Mouse (Mus musculus): ENCODE results near the gene Prune2. TPM values are rescaled to one million over a fixed set of nuclear protein-coding genes. Genes with fewer than 3 reads are reported as not detected.
A peak's percentile ranks its signal among the peaks of the same experiment; 100 is the strongest.

Prune2 gene
- polyA plus RNA-seq, 1 experiment: 17.0 TPM

DNA sequence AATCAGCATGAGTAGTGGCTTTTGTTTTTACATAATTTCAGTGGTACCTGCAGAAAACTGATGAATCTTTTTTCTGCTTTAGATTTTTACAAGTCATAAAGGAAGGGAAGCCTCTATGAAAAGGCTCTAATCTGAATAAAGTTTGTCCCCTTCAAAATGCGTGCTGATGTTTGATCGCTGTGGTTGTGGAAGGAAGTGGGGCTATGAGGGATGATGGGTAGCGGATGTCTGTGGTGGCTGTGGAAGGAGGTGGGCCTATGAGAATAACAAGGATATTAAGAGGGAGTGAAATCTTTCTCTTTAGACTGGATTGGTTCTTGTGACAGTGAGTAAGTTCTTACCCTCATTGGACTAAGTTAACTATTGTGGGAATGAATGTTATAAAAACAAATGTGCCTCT lies 23.0 kb downstream of the Prune2 start:
- H3K79me3 ChIP-seq (ENCODE audit: low read depth): peaks cover 36% of the 10 kb centered on the region
- H3K27me3 ChIP-seq (ENCODE audit: control insufficient read depth, insufficient read depth, insufficient read length): no peaks in the 10 kb centered on the region
- H3K36me3 ChIP-seq (ENCODE audit: control insufficient read depth, insufficient read depth): peaks cover 14% of the 10 kb centered on the region
- H3ac ChIP-seq (ENCODE audit: control insufficient read depth, insufficient read length, low read depth): no peak overlapping the region
- TF ChIP-seq CEBPB (IDR thresholded peaks at IDR 0.05; ENCODE audit: low read depth): no peak
- TF ChIP-seq MYOD1 (IDR thresholded peaks at IDR 0.05; ENCODE audit: control insufficient read depth, insufficient read length, low read depth): no peak
- TF ChIP-seq MAX (IDR thresholded peaks at IDR 0.05): no peak
- no peak for TF ChIP-seq USF1 (IDR thresholded peaks at IDR 0.05; ENCODE audit: low read depth)
- TF ChIP-seq CTCF (IDR thresholded peaks at IDR 0.05; ENCODE audit: control insufficient read depth, insufficient read depth, insufficient read length): no peak
- no peak for TF ChIP-seq FOSL1 (IDR thresholded peaks at IDR 0.05; ENCODE audit: insufficient read depth, low read length, poor library complexity, severe bottlenecking)
- TF ChIP-seq MYOG (IDR thresholded peaks at IDR 0.05; ENCODE audit: control insufficient read depth, extremely low read depth, insufficient read length): no peak
- no peak overlapping the region for H3K4me3 ChIP-seq (ENCODE audit: insufficient read depth, poor library complexity, severe bottlenecking)
- H3K79me2 ChIP-seq (ENCODE audit: control insufficient read depth, insufficient read depth): peaks cover 90% of the 10 kb centered on the region

DNA sequence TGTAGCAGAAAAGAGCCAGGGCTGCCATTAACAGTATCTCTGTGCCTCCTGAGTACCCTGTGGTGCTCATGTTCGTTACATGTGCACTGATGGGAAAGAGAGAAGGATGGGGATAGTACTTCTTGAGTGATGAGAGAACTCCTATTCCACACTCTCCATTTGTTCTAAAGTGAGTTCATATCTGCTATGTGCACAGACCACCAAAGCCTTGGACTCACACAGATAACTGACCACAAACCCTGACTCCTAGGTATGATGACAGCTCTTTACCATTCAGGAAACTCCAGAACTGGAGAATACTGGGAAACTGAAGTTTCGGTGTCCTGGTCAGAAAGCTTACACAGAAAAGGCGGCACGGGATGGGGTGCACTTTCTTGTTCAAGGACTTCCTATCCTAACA lies 25.8 kb downstream of the Prune2 start:
- peaks cover 33% of the 10 kb centered on the region for H3K79me3 ChIP-seq (ENCODE audit: low read depth)
- TF ChIP-seq MYOD1 (IDR thresholded peaks at IDR 0.05; ENCODE audit: control insufficient read depth, insufficient read length, low read depth) (no peak), MYOG (IDR thresholded peaks at IDR 0.05; ENCODE audit: control insufficient read depth, extremely low read depth, insufficient read length) (no peak), USF1 (IDR thresholded peaks at IDR 0.05; ENCODE audit: low read depth) (no peak), CTCF (IDR thresholded peaks at IDR 0.05; ENCODE audit: control insufficient read depth, insufficient read depth, insufficient read length) (no peak), FOSL1 (IDR thresholded peaks at IDR 0.05; ENCODE audit: insufficient read depth, low read length, poor library complexity, severe bottlenecking) (no peak), CEBPB (IDR thresholded peaks at IDR 0.05; ENCODE audit: low read depth) (no peak), MAX (IDR thresholded peaks at IDR 0.05) (no peak)
- H3K79me2 ChIP-seq (ENCODE audit: control insufficient read depth, insufficient read depth): peaks cover 97% of the 10 kb centered on the region
- no peaks in the 10 kb centered on the region for H3K27me3 ChIP-seq (ENCODE audit: control insufficient read depth, insufficient read depth, insufficient read length)
- no peak overlapping the region for H3K4me3 ChIP-seq (ENCODE audit: insufficient read depth, poor library complexity, severe bottlenecking)
- H3K36me3 ChIP-seq (ENCODE audit: control insufficient read depth, insufficient read depth): peaks cover 14% of the 10 kb centered on the region
- no peak overlapping the region for H3ac ChIP-seq (ENCODE audit: control insufficient read depth, insufficient read length, low read depth)

DNA sequence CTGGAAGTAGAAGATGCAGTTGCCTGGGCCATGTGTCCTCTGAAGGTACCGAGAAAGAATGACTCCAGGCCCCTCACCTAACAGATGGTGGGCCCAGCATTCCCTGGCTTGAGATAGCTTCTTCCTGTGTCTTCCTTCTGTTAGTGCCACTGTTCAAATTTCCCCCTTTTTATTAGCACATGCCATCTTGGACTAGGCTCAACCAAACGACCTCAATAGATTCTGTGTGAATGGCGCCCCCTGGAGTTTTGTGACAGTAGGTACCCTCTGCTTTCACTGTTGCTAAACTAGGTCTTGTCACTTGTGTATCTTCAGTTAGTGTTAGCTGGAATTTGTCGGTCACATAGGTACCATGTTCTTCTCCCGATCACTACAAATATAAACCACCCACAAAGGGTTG lies 29.0 kb downstream of the Prune2 start:
- H3K79me3 ChIP-seq (ENCODE audit: low read depth): peaks cover 19% of the 10 kb centered on the region
- H3K27me3 ChIP-seq (ENCODE audit: control insufficient read depth, insufficient read depth, insufficient read length): no peaks in the 10 kb centered on the region
- H3K79me2 ChIP-seq (ENCODE audit: control insufficient read depth, insufficient read depth): peaks cover 90% of the 10 kb centered on the region
- peaks cover 8% of the 10 kb centered on the region for H3K36me3 ChIP-seq (ENCODE audit: control insufficient read depth, insufficient read depth)
- no peak overlapping the region for H3ac ChIP-seq (ENCODE audit: control insufficient read depth, insufficient read length, low read depth)
- TF ChIP-seq MYOD1 (IDR thresholded peaks at IDR 0.05; ENCODE audit: control insufficient read depth, insufficient read length, low read depth) (no peak), CEBPB (IDR thresholded peaks at IDR 0.05; ENCODE audit: low read depth) (no peak), CTCF (IDR thresholded peaks at IDR 0.05; ENCODE audit: control insufficient read depth, insufficient read depth, insufficient read length) (peak; percentile 33), USF1 (IDR thresholded peaks at IDR 0.05; ENCODE audit: low read depth) (no peak)
- no peak overlapping the region for H3K4me3 ChIP-seq (ENCODE audit: insufficient read depth, poor library complexity, severe bottlenecking)

DNA sequence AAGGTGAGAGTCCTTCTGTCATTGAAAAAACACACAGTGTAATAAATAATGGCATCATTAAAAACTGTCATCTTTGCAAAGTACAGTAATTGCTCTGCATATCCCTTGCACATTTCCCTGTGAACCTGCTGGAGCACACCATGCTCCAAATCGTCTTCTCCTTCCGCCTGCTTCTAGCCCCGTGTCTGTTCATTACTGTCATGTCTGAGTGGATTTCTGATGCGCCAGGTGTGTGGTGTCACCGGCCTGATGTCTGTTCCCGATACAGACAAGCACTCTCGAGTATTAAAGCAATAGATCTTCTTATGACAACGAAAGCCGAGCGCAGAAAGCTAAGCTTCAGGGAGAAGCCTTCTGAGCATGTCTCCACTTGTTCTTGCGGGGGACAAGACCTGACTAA lies 32.1 kb downstream of the Prune2 start:
- TF ChIP-seq USF1 (IDR thresholded peaks at IDR 0.05; ENCODE audit: low read depth) (no peak), CTCF (IDR thresholded peaks at IDR 0.05; ENCODE audit: control insufficient read depth, insufficient read depth, insufficient read length) (no peak), MYOD1 (IDR thresholded peaks at IDR 0.05; ENCODE audit: control insufficient read depth, insufficient read length, low read depth) (no peak), FOSL1 (IDR thresholded peaks at IDR 0.05; ENCODE audit: insufficient read depth, low read length, poor library complexity, severe bottlenecking) (no peak), MYOG (IDR thresholded peaks at IDR 0.05; ENCODE audit: control insufficient read depth, extremely low read depth, insufficient read length) (no peak), CEBPB (IDR thresholded peaks at IDR 0.05; ENCODE audit: low read depth) (no peak), MAX (IDR thresholded peaks at IDR 0.05) (no peak)
- Histone ChIP-seq H3K27me3 (ENCODE audit: control insufficient read depth, insufficient read depth, insufficient read length) (no peaks in the 10 kb centered on the region), H3K79me2 (ENCODE audit: control insufficient read depth, insufficient read depth) (peaks cover 64% of the 10 kb centered on the region), H3ac (ENCODE audit: control insufficient read depth, insufficient read length, low read depth) (no peak overlapping the region), H3K36me3 (ENCODE audit: control insufficient read depth, insufficient read depth) (peaks cover 7% of the 10 kb centered on the region), H3K4me3 (ENCODE audit: insufficient read depth, poor library complexity, severe bottlenecking) (no peak overlapping the region), H3K79me3 (ENCODE audit: low read depth) (peaks cover 9% of the 10 kb centered on the region)

DNA sequence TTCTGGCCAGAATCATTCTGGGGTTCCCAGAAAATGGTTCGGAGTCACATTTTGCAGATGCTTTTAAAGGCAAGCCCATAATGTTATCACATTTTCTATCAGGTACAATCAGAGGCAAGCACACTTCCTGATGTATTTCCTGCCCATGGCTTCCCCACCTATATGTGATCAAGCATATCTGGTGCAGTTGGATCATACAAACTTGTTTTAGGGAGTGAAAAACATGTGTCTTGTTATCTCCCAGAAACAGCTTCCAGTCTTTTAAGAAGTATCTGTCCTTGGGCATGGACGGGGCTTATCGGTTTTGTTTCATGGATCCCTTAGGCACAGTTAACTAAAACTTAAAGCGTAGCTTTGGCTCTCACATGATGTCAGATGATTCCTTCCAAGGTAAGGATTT lies 36.2 kb downstream of the Prune2 start:
- H3K4me3 ChIP-seq (ENCODE audit: insufficient read depth, poor library complexity, severe bottlenecking): no peak overlapping the region
- peaks cover 2% of the 10 kb centered on the region for H3K79me3 ChIP-seq (ENCODE audit: low read depth)
- H3K36me3 ChIP-seq (ENCODE audit: control insufficient read depth, insufficient read depth): peaks cover 7% of the 10 kb centered on the region
- H3K27me3 ChIP-seq (ENCODE audit: control insufficient read depth, insufficient read depth, insufficient read length): no peaks in the 10 kb centered on the region
- no peak for TF ChIP-seq CTCF (IDR thresholded peaks at IDR 0.05; ENCODE audit: control insufficient read depth, insufficient read depth, insufficient read length)
- TF ChIP-seq MYOG (IDR thresholded peaks at IDR 0.05; ENCODE audit: control insufficient read depth, extremely low read depth, insufficient read length): no peak
- TF ChIP-seq MAX (IDR thresholded peaks at IDR 0.05): no peak
- TF ChIP-seq USF1 (IDR thresholded peaks at IDR 0.05; ENCODE audit: low read depth): no peak
- no peak for TF ChIP-seq CEBPB (IDR thresholded peaks at IDR 0.05; ENCODE audit: low read depth)
- no peak for TF ChIP-seq FOSL1 (IDR thresholded peaks at IDR 0.05; ENCODE audit: insufficient read depth, low read length, poor library complexity, severe bottlenecking)
- TF ChIP-seq MYOD1 (IDR thresholded peaks at IDR 0.05; ENCODE audit: control insufficient read depth, insufficient read length, low read depth): no peak
- peaks cover 46% of the 10 kb centered on the region for H3K79me2 ChIP-seq (ENCODE audit: control insufficient read depth, insufficient read depth)
- H3ac ChIP-seq (ENCODE audit: control insufficient read depth, insufficient read length, low read depth): no peak overlapping the region

DNA sequence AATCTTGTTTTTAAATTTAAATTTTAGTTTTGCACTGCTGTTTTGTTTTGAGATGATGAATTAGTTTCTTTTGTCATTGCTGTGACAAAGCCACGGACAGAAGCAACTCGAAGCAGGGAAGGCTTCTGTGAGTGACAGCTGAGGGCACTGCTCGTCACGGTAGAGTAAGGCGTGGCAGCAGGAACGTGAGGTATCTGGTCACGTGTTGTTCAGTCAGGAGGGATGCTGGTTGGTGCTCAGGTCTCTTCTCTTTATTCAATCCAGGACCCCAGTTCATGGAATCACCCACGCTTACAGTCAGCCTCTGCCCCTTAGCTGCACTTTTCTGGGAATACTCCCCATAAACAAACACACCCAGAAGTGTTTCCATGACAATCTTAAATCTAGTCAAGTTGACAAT lies 38.3 kb downstream of the Prune2 start:
- Histone ChIP-seq H3ac (ENCODE audit: control insufficient read depth, insufficient read length, low read depth) (no peak overlapping the region), H3K36me3 (ENCODE audit: control insufficient read depth, insufficient read depth) (peaks cover 10% of the 10 kb centered on the region), H3K79me3 (ENCODE audit: low read depth) (peaks cover 2% of the 10 kb centered on the region), H3K27me3 (ENCODE audit: control insufficient read depth, insufficient read depth, insufficient read length) (no peaks in the 10 kb centered on the region), H3K4me3 (ENCODE audit: insufficient read depth, poor library complexity, severe bottlenecking) (no peak overlapping the region), H3K79me2 (ENCODE audit: control insufficient read depth, insufficient read depth) (peaks cover 51% of the 10 kb centered on the region)
- TF ChIP-seq MYOG (IDR thresholded peaks at IDR 0.05; ENCODE audit: control insufficient read depth, extremely low read depth, insufficient read length) (no peak), CTCF (IDR thresholded peaks at IDR 0.05; ENCODE audit: control insufficient read depth, insufficient read depth, insufficient read length) (no peak), MYOD1 (IDR thresholded peaks at IDR 0.05; ENCODE audit: control insufficient read depth, insufficient read length, low read depth) (no peak), FOSL1 (IDR thresholded peaks at IDR 0.05; ENCODE audit: insufficient read depth, low read length, poor library complexity, severe bottlenecking) (no peak), MAX (IDR thresholded peaks at IDR 0.05) (no peak), USF1 (IDR thresholded peaks at IDR 0.05; ENCODE audit: low read depth) (no peak), CEBPB (IDR thresholded peaks at IDR 0.05; ENCODE audit: low read depth) (no peak)
